Mouse (Mus musculus): ENCODE data around the gene Olfr617.
"Not testable (repeated sequence)": the region's sequence is repeated elsewhere in the genome, so short reads cannot be mapped to it uniquely, and the experiment has no call there.

Gene Olfr617

GRCm38 (mm10) chr7:103572761-103573160 lies at the start of gene Olfr617:
Gene Olfr617, plus strand, starts transcription at chr7:103573061.
- DNase-seq = no peak

GRCm38 (mm10) chr7:103542617-103543016 lies 30.2 kb upstream of the Olfr617 start, which contains the start of gene Olfr612:
Gene Olfr612, minus strand, starts transcription at chr7:103542717.
- not testable (repeated sequence) for DNase-seq

GRCm38 (mm10) chr7:103547774-103548173 lies 25.1 kb upstream of the Olfr617 start, which contains the start of gene Olfr613:
Gene Olfr613, plus strand, starts transcription at chr7:103548074.
- DNase-seq = no peak

GRCm38 (mm10) chr7:103555779-103556178 lies 17.1 kb upstream of the Olfr617 start, which contains the start of gene Olfr615:
Gene Olfr615, plus strand, starts transcription at chr7:103556079.
- DNase-seq = no peak

GRCm38 (mm10) chr7:103569043-103569442 lies 3.8 kb upstream of the Olfr617 start, which contains the start of gene Olfr616:
Gene Olfr616, minus strand, starts transcription at chr7:103569143.
- no peak for DNase-seq

GRCm38 (mm10) chr7:103589803-103590202 lies 16.9 kb downstream of the Olfr617 start, which contains the start of gene Olfr618:
Gene Olfr618, plus strand, starts transcription at chr7:103590103.
- no peak for DNase-seq

- DNase-seq = no peak
Measured at GRCm38 (mm10) chr7:103600275-103600674, 27.4 kb downstream of the Olfr617 start, which contains the start of gene Olfr619. Gene Olfr619, plus strand, starts transcription at chr7:103600575.

GRCm38 (mm10) chr7:103607425-103607824 lies 34.6 kb downstream of the Olfr617 start:
- DNase-seq = no peak

- DNase-seq = no peak
Measured at GRCm38 (mm10) chr7:103612434-103612833, 39.6 kb downstream of the Olfr617 start, which contains the start of gene Olfr620. Gene Olfr620, minus strand, starts transcription at chr7:103612534.

Measured in heart, adult 11 months (tissue).